Mouse (Mus musculus): Measurements from ENCODE around the gene Mcrip1.

GRCm38 (mm10) chr11:120538955-120539284 lies 10.6 kb downstream of the Mcrip1 start:
- TF ChIP-seq POLR2A (IDR thresholded peaks at IDR 0.05; ENCODE audit: low read depth, low read length): no peak
- TF ChIP-seq CTCF (IDR thresholded peaks at IDR 0.05; ENCODE audit: extremely low read depth, insufficient read depth, insufficient read length, insufficient replicate concordance): no peak
